Mouse (Mus musculus): ENCODE measurements around the gene Pes1. TPM values are rescaled to one million over a fixed set of nuclear protein-coding genes. Genes with fewer than 3 reads are reported as not detected.
A peak's percentile ranks its signal among the peaks of the same experiment; 100 is the strongest.

Gene Pes1
- polyA plus RNA-seq, 1 experiment from 2014 or later = 73.8 TPM

- ATAC-seq (ENCODE audit: insufficient read depth, low FRiP score) = no peak
- Histone ChIP-seq H3K4me3 (replicated peaks; ENCODE audit: low read length) (no peak overlapping the region), H3K9me3 (replicated peaks; ENCODE audit: control insufficient read depth, low read length) (no peaks in the 10 kb centered on the region), H3K9ac (ENCODE audit: low read length) (no peak overlapping the region), H3K27ac (ENCODE audit: low read length) (no peak overlapping the region), H3K36me3 (ENCODE audit: control insufficient read depth, insufficient read depth, low read length) (no peaks in the 10 kb centered on the region; the same call in 1 of the 2 replicates), H3K4me2 (ENCODE audit: low read depth, low read length) (no peak overlapping the region), H3K4me1 (ENCODE audit: control insufficient read depth, insufficient read depth, low read length) (no peaks in the 10 kb centered on the region), H3K27me3 (ENCODE audit: control insufficient read depth, insufficient read depth, low read length) (peaks cover 15% of the 10 kb centered on the region)
- 72% methylated on average over 6 of the region's 6 CpGs for WGBS
Observed at GRCm38 (mm10) chr11:3993132-3993531, 29.4 kb downstream of the Pes1 start.

- no peak overlapping the region for H3K4me2 ChIP-seq (ENCODE audit: low read depth, low read length)
- 86% methylated on average over 6 of the region's 6 CpGs for WGBS
- ATAC-seq (ENCODE audit: insufficient read depth, low FRiP score) = no peak
Observed at GRCm38 (mm10) chr11:3993914-3994313, 30.1 kb downstream of the Pes1 start.

GRCm38 (mm10) chr11:3995511-3995910, 31.7 kb downstream of the Pes1 start:
- Histone ChIP-seq H3K9ac (ENCODE audit: low read length) (no peak overlapping the region), H3K27me3 (ENCODE audit: control insufficient read depth, insufficient read depth, low read length) (peaks cover 33% of the 10 kb centered on the region), H3K27ac (ENCODE audit: low read length) (no peak overlapping the region), H3K4me3 (replicated peaks; ENCODE audit: low read length) (no peak overlapping the region), H3K36me3 (ENCODE audit: control insufficient read depth, insufficient read depth, low read length) (no peaks in the 10 kb centered on the region; the same call in 1 of the 2 replicates), H3K4me1 (ENCODE audit: control insufficient read depth, insufficient read depth, low read length) (0 out of 2 replicates have a peak, but pooled peaks cover 5% of the 10 kb centered on the region), H3K4me2 (ENCODE audit: low read depth, low read length) (no peak overlapping the region), H3K9me3 (replicated peaks; ENCODE audit: control insufficient read depth, low read length) (no peaks in the 10 kb centered on the region)
- ATAC-seq (ENCODE audit: insufficient read depth, low FRiP score) = no peak
- 77% methylated on average over 5 of the region's 5 CpGs for WGBS

More at GRCm38 (mm10) chr11:3993914-3994313, 30.1 kb downstream of the Pes1 start:
- no peak overlapping the region for H3K4me3 ChIP-seq (replicated peaks; ENCODE audit: low read length)
- no peak overlapping the region for H3K27ac ChIP-seq (ENCODE audit: low read length)
- no peaks in the 10 kb centered on the region; the same call in 1 of the 2 replicates for H3K36me3 ChIP-seq (ENCODE audit: control insufficient read depth, insufficient read depth, low read length)
- no peak overlapping the region for H3K9ac ChIP-seq (ENCODE audit: low read length)
- H3K4me1 ChIP-seq (ENCODE audit: control insufficient read depth, insufficient read depth, low read length) = 0 out of 2 replicates have a peak, but pooled peaks cover 5% of the 10 kb centered on the region
- H3K9me3 ChIP-seq (replicated peaks; ENCODE audit: control insufficient read depth, low read length) = no peaks in the 10 kb centered on the region
- H3K27me3 ChIP-seq (ENCODE audit: control insufficient read depth, insufficient read depth, low read length) = peaks cover 23% of the 10 kb centered on the region

- H3K4me1 ChIP-seq (ENCODE audit: control insufficient read depth, insufficient read depth, low read length) = 0 out of 2 replicates have a peak, but pooled peaks cover 5% of the 10 kb centered on the region
- H3K36me3 ChIP-seq (ENCODE audit: control insufficient read depth, insufficient read depth, low read length) = no peaks in the 10 kb centered on the region; the same call in 1 of the 2 replicates
- H3K27me3 ChIP-seq (ENCODE audit: control insufficient read depth, insufficient read depth, low read length) = peaks cover 33% of the 10 kb centered on the region
- no peak overlapping the region for H3K4me2 ChIP-seq (ENCODE audit: low read depth, low read length)
- H3K9me3 ChIP-seq (replicated peaks; ENCODE audit: control insufficient read depth, low read length) = no peaks in the 10 kb centered on the region
- ATAC-seq (ENCODE audit: insufficient read depth, low FRiP score) = no peak
- H3K27ac ChIP-seq (ENCODE audit: low read length) = no peak overlapping the region
- no peak overlapping the region for H3K9ac ChIP-seq (ENCODE audit: low read length)
- H3K4me3 ChIP-seq (replicated peaks; ENCODE audit: low read length) = no peak overlapping the region
- WGBS = 90% methylated on average over 3 of the region's 3 CpGs
Observed at GRCm38 (mm10) chr11:3996840-3997239, 33.1 kb downstream of the Pes1 start.

GRCm38 (mm10) chr11:3997978-3998720, 34.4 kb downstream of the Pes1 start:
- 15% methylated on average over 66 of the region's 66 CpGs for WGBS

GRCm38 (mm10) chr11:3999547-3999946, 35.8 kb downstream of the Pes1 start:
- ATAC-seq (ENCODE audit: insufficient read depth, low FRiP score) = no peak
- 63% methylated on average over 5 of the region's 5 CpGs for WGBS
- no peaks in the 10 kb centered on the region for H3K9me3 ChIP-seq (replicated peaks; ENCODE audit: control insufficient read depth, low read length)
- no peak overlapping the region for H3K9ac ChIP-seq (ENCODE audit: low read length)
- 0 out of 2 replicates have a peak, but pooled peaks cover 5% of the 10 kb centered on the region for H3K4me1 ChIP-seq (ENCODE audit: control insufficient read depth, insufficient read depth, low read length)
- no peak overlapping the region for H3K4me2 ChIP-seq (ENCODE audit: low read depth, low read length)
- peaks cover 33% of the 10 kb centered on the region for H3K27me3 ChIP-seq (ENCODE audit: control insufficient read depth, insufficient read depth, low read length)
- no peaks in the 10 kb centered on the region; the same call in 1 of the 2 replicates for H3K36me3 ChIP-seq (ENCODE audit: control insufficient read depth, insufficient read depth, low read length)
- H3K27ac ChIP-seq (ENCODE audit: low read length) = no peak overlapping the region
- H3K4me3 ChIP-seq (replicated peaks; ENCODE audit: low read length) = no peak overlapping the region

More at GRCm38 (mm10) chr11:3997978-3998720, 34.4 kb downstream of the Pes1 start:
- ATAC-seq (ENCODE audit: insufficient read depth, low FRiP score) = no peak
- Histone ChIP-seq H3K9me3 (replicated peaks; ENCODE audit: control insufficient read depth, low read length) (no peaks in the 10 kb centered on the region), H3K36me3 (ENCODE audit: control insufficient read depth, insufficient read depth, low read length) (no peaks in the 10 kb centered on the region; the same call in 1 of the 2 replicates), H3K4me3 (replicated peaks; ENCODE audit: low read length) (peak overlapping the region; percentile 39), H3K4me2 (ENCODE audit: low read depth, low read length) (peak overlapping the region; percentile 52), H3K9ac (ENCODE audit: low read length) (no peak overlapping the region), H3K4me1 (ENCODE audit: control insufficient read depth, insufficient read depth, low read length) (0 out of 2 replicates have a peak, but pooled peaks cover 5% of the 10 kb centered on the region), H3K27ac (ENCODE audit: low read length) (no peak overlapping the region), H3K27me3 (ENCODE audit: control insufficient read depth, insufficient read depth, low read length) (peaks cover 33% of the 10 kb centered on the region)

DNA sequence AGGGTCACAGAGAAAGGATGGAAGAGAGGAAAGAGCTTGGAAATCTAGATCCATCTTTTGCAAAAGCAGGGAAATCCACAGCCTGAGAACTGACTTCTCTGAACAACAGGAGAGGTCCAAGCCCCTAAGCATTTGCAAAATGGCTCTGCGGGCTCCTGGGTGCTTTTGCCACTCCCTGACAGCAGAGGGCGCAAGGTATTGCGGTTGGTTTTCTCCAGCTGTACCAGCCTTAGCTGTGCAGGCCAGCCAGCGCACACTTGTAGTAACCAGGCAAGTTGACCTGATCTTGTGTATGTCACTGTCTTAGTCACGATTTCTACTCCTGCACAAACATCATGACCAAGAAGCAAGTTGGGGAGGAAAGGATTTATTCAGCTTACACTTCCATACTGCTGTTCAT, 37.8 kb downstream of the Pes1 start:
- peaks cover 33% of the 10 kb centered on the region for H3K27me3 ChIP-seq (ENCODE audit: control insufficient read depth, insufficient read depth, low read length)
- H3K27ac ChIP-seq (ENCODE audit: low read length) = no peak overlapping the region
- ATAC-seq (ENCODE audit: insufficient read depth, low FRiP score) = no peak
- no peak overlapping the region for H3K4me2 ChIP-seq (ENCODE audit: low read depth, low read length)
- 0 out of 2 replicates have a peak, but pooled peaks cover 5% of the 10 kb centered on the region for H3K4me1 ChIP-seq (ENCODE audit: control insufficient read depth, insufficient read depth, low read length)
- H3K4me3 ChIP-seq (replicated peaks; ENCODE audit: low read length) = no peak overlapping the region
- H3K9me3 ChIP-seq (replicated peaks; ENCODE audit: control insufficient read depth, low read length) = no peaks in the 10 kb centered on the region
- 9% methylated on average over 5 of the region's 5 CpGs for WGBS
- H3K9ac ChIP-seq (ENCODE audit: low read length) = no peak overlapping the region
- no peaks in the 10 kb centered on the region; the same call in 1 of the 2 replicates for H3K36me3 ChIP-seq (ENCODE audit: control insufficient read depth, insufficient read depth, low read length)

DNA sequence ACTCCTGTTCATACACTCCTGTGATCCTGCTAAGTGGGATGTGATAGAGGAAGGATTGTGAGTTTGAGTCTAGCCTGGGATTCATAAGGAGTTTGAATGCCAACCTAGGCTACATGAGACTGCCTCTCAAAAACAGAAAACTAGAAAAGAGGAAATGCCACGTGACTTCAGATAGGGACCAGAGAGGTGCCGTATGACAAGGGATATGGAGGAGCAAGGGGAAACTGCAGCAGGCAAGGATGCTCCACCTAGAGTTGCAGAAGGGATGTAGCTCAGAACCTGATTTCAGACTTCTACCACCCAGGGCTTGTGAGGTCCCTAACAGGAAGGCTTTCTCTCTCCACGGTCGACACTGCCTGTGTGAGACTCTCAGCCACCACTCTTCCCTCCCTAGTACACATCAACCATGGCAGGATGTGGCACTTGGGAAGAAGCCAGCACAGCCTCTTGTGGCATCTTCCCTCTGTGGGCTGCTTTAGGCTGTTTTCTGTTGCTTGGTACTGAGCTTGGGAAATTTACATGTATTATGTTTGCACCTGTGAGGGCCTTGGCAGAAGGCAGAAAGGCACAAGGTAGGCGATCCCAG, 41.5 kb downstream of the Pes1 start:
- H3K27me3 ChIP-seq (ENCODE audit: control insufficient read depth, insufficient read depth, low read length) = peaks cover under 1% of the 10 kb centered on the region; the same call in 1 of the 2 replicates
- no peak overlapping the region for H3K27ac ChIP-seq (ENCODE audit: low read length)
- 60% methylated on average over 5 of the region's 5 CpGs for WGBS
- H3K9ac ChIP-seq (ENCODE audit: low read length) = no peak overlapping the region
- H3K4me2 ChIP-seq (ENCODE audit: low read depth, low read length) = no peak overlapping the region
- no peaks in the 10 kb centered on the region for H3K9me3 ChIP-seq (replicated peaks; ENCODE audit: control insufficient read depth, low read length)
- no peak for ATAC-seq (ENCODE audit: insufficient read depth, low FRiP score)
- no peak overlapping the region for H3K4me3 ChIP-seq (replicated peaks; ENCODE audit: low read length)
- H3K4me1 ChIP-seq (ENCODE audit: control insufficient read depth, insufficient read depth, low read length) = no peaks in the 10 kb centered on the region
- H3K36me3 ChIP-seq (ENCODE audit: control insufficient read depth, insufficient read depth, low read length) = no peaks in the 10 kb centered on the region

DNA sequence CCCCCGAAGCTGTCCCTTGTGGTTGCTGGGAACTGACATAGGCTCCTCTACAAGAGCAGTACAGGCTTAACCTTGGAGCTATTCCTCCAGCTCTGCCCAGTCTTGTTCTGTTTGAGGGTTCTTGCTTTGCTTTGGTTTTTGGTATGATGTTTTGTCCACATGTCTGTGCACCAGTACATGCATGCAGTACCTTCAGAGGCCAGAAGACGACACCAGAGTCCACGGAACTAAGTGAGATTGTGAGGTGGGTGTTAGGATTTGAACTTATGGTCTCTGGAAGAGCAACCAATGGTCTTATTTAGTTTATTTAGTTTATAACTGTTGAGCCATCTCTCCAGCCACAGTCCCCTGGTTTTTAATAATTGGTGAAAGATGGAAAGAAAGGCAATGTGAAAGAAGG, 42.7 kb downstream of the Pes1 start:
- H3K4me2 ChIP-seq (ENCODE audit: low read depth, low read length) = no peak overlapping the region
- H3K36me3 ChIP-seq (ENCODE audit: control insufficient read depth, insufficient read depth, low read length) = no peaks in the 10 kb centered on the region
- no peak overlapping the region for H3K27ac ChIP-seq (ENCODE audit: low read length)
- WGBS = 78% methylated on average over 3 of the region's 3 CpGs
- H3K27me3 ChIP-seq (ENCODE audit: control insufficient read depth, insufficient read depth, low read length) = no peaks in the 10 kb centered on the region
- no peak for ATAC-seq (ENCODE audit: insufficient read depth, low FRiP score)
- no peaks in the 10 kb centered on the region for H3K4me1 ChIP-seq (ENCODE audit: control insufficient read depth, insufficient read depth, low read length)
- no peak overlapping the region for H3K4me3 ChIP-seq (replicated peaks; ENCODE audit: low read length)
- no peak overlapping the region for H3K9ac ChIP-seq (ENCODE audit: low read length)
- H3K9me3 ChIP-seq (replicated peaks; ENCODE audit: control insufficient read depth, low read length) = no peaks in the 10 kb centered on the region

Data from stomach, embryonic 16.5 days (tissue).